Mouse (Mus musculus): ENCODE data around the gene Mrps10. TPM values are rescaled to one million over a fixed set of nuclear protein-coding genes. Genes with fewer than 3 reads are reported as not detected.

Gene Mrps10
- polyA plus RNA-seq, 1 experiment: 71.3 TPM

GRCm38 (mm10) chr17:47384064-47384463 lies 15.4 kb downstream of the Mrps10 start:
- H3K9me3 ChIP-seq (replicated peaks; ENCODE audit: control insufficient read depth, insufficient read depth, low read length, poor library complexity, severe bottlenecking): no peaks in the 10 kb centered on the region
- H3K4me1 ChIP-seq (ENCODE audit: control insufficient read depth, insufficient read depth, low read length): peaks cover 1% of the 10 kb centered on the region
- TF ChIP-seq CTCF (IDR thresholded peaks at IDR 0.05; ENCODE audit: low read depth, low read length) (peak; percentile 46), POLR2A (IDR thresholded peaks at IDR 0.05; ENCODE audit: insufficient read depth, low read length) (no peak)
- H3K27me3 ChIP-seq (ENCODE audit: control insufficient read depth, insufficient read depth, low read length, poor library complexity, severe bottlenecking): no peaks in the 10 kb centered on the region
- no peak overlapping the region for H3K27ac ChIP-seq (ENCODE audit: insufficient read depth, low read length)
- H3K36me3 ChIP-seq (ENCODE audit: control insufficient read depth, insufficient read depth, low read length, poor library complexity, severe bottlenecking): 0 out of 2 replicates have a peak, but pooled peaks cover 3% of the 10 kb centered on the region
- no peak overlapping the region for H3K9ac ChIP-seq (ENCODE audit: low read depth, poor library complexity, severe bottlenecking)
- H3K4me3 ChIP-seq (ENCODE audit: low read depth, low read length): no peak overlapping the region

DNA sequence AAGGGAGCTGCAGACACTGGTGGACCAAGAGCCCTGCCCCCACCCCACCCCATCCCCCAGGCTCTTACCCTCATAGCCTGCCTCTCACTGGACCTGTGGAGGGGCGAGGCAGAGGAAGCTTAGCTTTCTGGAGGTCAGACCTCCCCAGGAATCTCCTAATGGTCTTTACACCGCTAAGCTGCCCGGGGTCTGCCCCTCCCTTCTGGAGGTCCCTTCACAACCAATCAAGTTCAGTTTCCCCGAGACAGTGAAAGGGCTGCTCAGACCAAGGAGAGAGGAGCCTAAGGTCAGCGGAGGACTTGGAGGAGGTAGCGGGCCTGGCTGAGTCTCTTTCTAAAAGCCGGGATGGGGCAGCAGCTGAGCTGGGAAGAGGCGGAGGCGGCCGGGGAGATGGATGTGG lies 16.5 kb downstream of the Mrps10 start, which contains the start of gene Guca1b:
Gene Guca1b (plus strand): TSS at position 249 of the 400 bp plus-strand sequence.
- Histone ChIP-seq H3K9ac (ENCODE audit: low read depth, poor library complexity, severe bottlenecking) (no peak within 1 kb of the TSS), H3K9me3 (replicated peaks; ENCODE audit: control insufficient read depth, insufficient read depth, low read length, poor library complexity, severe bottlenecking) (no peaks in the 10 kb centered on the region), H3K4me1 (ENCODE audit: control insufficient read depth, insufficient read depth, low read length) (peaks cover 1% of the 10 kb centered on the region), H3K4me3 (ENCODE audit: low read depth, low read length) (peak within 1 kb of the TSS; percentile 10; the same call in 1 of the 2 replicates), H3K36me3 (ENCODE audit: control insufficient read depth, insufficient read depth, low read length, poor library complexity, severe bottlenecking) (no peaks in the 10 kb centered on the region), H3K27ac (ENCODE audit: insufficient read depth, low read length) (no peak within 1 kb of the TSS), H3K27me3 (ENCODE audit: control insufficient read depth, insufficient read depth, low read length, poor library complexity, severe bottlenecking) (no peaks in the 10 kb centered on the region)
- TF ChIP-seq EP300 (IDR thresholded peaks at IDR 0.05; ENCODE audit: insufficient read depth, low read depth, low read length) (no peak), CTCF (IDR thresholded peaks at IDR 0.05; ENCODE audit: low read depth, low read length) (no peak), POLR2A (IDR thresholded peaks at IDR 0.05; ENCODE audit: insufficient read depth, low read length) (no peak)

DNA sequence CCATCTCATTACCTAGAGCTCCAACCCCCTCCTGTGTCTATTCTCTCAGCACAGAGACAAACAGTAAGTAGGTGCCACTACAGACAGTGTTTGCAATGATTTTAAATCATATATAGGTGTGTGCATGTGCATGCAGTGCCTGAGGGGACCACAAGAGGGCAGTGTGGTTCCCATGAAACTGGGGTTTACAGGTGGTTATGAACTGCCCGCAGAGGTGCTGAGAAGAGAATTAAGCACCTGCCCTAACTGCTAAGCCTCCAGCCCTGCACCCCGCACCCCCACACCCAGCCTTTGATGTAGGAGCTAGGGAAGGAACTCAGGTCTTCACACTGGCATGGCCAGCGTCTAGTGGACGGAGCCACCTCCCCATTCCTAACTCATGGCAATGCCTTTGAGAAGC lies 18.0 kb downstream of the Mrps10 start:
- no peak for TF ChIP-seq POLR2A (IDR thresholded peaks at IDR 0.05; ENCODE audit: insufficient read depth, low read length)
- TF ChIP-seq CTCF (IDR thresholded peaks at IDR 0.05; ENCODE audit: low read depth, low read length): peak; percentile 89
- no peak for TF ChIP-seq EP300 (IDR thresholded peaks at IDR 0.05; ENCODE audit: insufficient read depth, low read depth, low read length)
- Histone ChIP-seq H3K27ac (ENCODE audit: insufficient read depth, low read length) (no peak overlapping the region), H3K9ac (ENCODE audit: low read depth, poor library complexity, severe bottlenecking) (no peak overlapping the region), H3K27me3 (ENCODE audit: control insufficient read depth, insufficient read depth, low read length, poor library complexity, severe bottlenecking) (no peaks in the 10 kb centered on the region), H3K36me3 (ENCODE audit: control insufficient read depth, insufficient read depth, low read length, poor library complexity, severe bottlenecking) (no peaks in the 10 kb centered on the region), H3K4me1 (ENCODE audit: control insufficient read depth, insufficient read depth, low read length) (peaks cover 1% of the 10 kb centered on the region), H3K4me3 (ENCODE audit: low read depth, low read length) (no peak overlapping the region), H3K9me3 (replicated peaks; ENCODE audit: control insufficient read depth, insufficient read depth, low read length, poor library complexity, severe bottlenecking) (no peaks in the 10 kb centered on the region)

DNA sequence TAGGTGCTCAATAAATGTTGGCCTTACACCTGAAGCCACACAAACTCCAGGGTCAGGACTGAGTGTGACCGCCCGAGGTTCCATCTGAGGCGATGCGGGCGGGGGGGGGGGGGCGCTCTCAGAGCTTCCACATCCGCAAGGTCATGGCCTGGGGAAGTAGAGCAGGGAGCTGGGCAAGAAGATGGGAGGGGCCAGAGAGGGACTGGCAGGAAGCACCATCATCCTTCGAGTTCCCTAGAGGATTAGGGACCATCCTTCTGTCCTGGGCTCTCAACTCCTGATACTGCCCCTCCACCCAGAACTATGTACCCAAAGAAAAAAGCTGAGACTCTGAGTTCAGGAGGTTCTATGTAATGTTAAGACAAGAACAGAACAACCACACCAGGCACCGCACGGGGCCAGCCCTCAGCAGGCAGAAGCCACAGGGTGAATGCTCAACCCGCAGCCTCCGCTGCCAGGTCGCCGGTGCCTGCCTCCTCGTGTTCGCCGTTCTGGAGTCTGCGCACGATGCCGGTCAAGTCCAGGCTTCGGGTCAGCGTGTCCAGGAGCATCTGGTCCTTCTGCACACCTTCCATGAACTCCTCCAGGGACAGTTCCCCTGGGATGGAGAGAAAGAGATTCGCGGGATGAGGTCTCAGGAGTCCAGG lies 25.7 kb downstream of the Mrps10 start:
- no peak overlapping the region for H3K27ac ChIP-seq (ENCODE audit: insufficient read depth, low read length)
- H3K4me1 ChIP-seq (ENCODE audit: control insufficient read depth, insufficient read depth, low read length): no peaks in the 10 kb centered on the region
- H3K9me3 ChIP-seq (replicated peaks; ENCODE audit: control insufficient read depth, insufficient read depth, low read length, poor library complexity, severe bottlenecking): no peaks in the 10 kb centered on the region
- H3K36me3 ChIP-seq (ENCODE audit: control insufficient read depth, insufficient read depth, low read length, poor library complexity, severe bottlenecking): no peaks in the 10 kb centered on the region
- no peak overlapping the region for H3K4me3 ChIP-seq (ENCODE audit: low read depth, low read length)
- TF ChIP-seq EP300 (IDR thresholded peaks at IDR 0.05; ENCODE audit: insufficient read depth, low read depth, low read length) (no peak), CTCF (IDR thresholded peaks at IDR 0.05; ENCODE audit: low read depth, low read length) (no peak), POLR2A (IDR thresholded peaks at IDR 0.05; ENCODE audit: insufficient read depth, low read length) (no peak)
- H3K27me3 ChIP-seq (ENCODE audit: control insufficient read depth, insufficient read depth, low read length, poor library complexity, severe bottlenecking): no peaks in the 10 kb centered on the region
- no peak overlapping the region for H3K9ac ChIP-seq (ENCODE audit: low read depth, poor library complexity, severe bottlenecking)

DNA sequence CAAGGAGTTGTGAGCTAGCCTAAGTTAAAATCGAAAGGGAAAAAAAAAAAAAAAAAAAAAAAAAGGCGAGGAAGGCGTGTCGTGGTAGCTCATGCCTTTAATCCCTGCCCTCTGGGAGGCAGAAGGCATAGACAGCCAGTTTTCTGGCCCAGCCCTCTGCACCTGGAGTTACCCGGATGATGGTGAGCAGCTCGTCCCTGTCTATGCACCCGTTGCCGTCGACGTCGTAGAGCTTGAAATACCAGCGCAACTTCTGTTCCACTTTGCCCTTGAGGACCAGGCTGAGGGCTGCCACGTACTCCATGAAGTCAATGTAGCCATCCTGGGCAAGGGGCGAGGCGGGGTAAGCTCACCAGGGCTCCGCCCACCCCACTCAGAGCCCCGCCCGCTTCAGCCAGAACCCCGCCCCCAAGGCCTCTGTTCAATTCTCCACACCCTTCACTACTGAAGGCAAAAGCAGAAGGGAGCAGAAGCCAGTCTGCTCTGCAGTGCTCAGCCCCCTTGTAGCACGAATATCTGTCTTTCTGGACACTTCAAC lies 26.8 kb downstream of the Mrps10 start:
- H3K9me3 ChIP-seq (replicated peaks; ENCODE audit: control insufficient read depth, insufficient read depth, low read length, poor library complexity, severe bottlenecking): no peaks in the 10 kb centered on the region
- H3K27ac ChIP-seq (ENCODE audit: insufficient read depth, low read length): no peak overlapping the region
- H3K4me1 ChIP-seq (ENCODE audit: control insufficient read depth, insufficient read depth, low read length): no peaks in the 10 kb centered on the region
- H3K36me3 ChIP-seq (ENCODE audit: control insufficient read depth, insufficient read depth, low read length, poor library complexity, severe bottlenecking): no peaks in the 10 kb centered on the region
- peak overlapping the region; percentile 47 for H3K4me3 ChIP-seq (ENCODE audit: low read depth, low read length)
- TF ChIP-seq EP300 (IDR thresholded peaks at IDR 0.05; ENCODE audit: insufficient read depth, low read depth, low read length): no peak
- TF ChIP-seq POLR2A (IDR thresholded peaks at IDR 0.05; ENCODE audit: insufficient read depth, low read length): no peak
- TF ChIP-seq CTCF (IDR thresholded peaks at IDR 0.05; ENCODE audit: low read depth, low read length): no peak
- no peaks in the 10 kb centered on the region for H3K27me3 ChIP-seq (ENCODE audit: control insufficient read depth, insufficient read depth, low read length, poor library complexity, severe bottlenecking)
- no peak overlapping the region for H3K9ac ChIP-seq (ENCODE audit: low read depth, poor library complexity, severe bottlenecking)

DNA sequence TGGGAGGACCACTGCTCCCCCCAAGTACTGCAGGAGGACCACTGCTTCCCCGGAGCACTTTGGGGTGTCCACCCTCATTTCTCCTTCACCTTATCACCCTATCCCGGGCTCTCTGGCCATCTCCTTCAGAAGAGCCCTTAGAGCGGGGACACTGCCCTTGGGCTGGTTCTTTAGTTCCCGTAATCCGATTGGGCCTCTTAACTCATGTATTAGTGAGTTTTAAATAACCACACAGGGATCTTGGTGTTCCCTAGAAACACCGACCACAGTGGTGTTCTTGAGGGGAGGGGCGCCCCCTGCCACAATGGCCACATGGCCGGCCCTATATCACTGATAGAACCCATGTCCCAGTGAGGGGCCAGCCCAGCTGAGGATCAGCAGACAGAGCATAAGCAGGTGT lies 30.4 kb downstream of the Mrps10 start:
- H3K9me3 ChIP-seq (replicated peaks; ENCODE audit: control insufficient read depth, insufficient read depth, low read length, poor library complexity, severe bottlenecking): no peaks in the 10 kb centered on the region
- no peaks in the 10 kb centered on the region for H3K36me3 ChIP-seq (ENCODE audit: control insufficient read depth, insufficient read depth, low read length, poor library complexity, severe bottlenecking)
- H3K4me3 ChIP-seq (ENCODE audit: low read depth, low read length): no peak overlapping the region
- no peak overlapping the region for H3K9ac ChIP-seq (ENCODE audit: low read depth, poor library complexity, severe bottlenecking)
- TF ChIP-seq CTCF (IDR thresholded peaks at IDR 0.05; ENCODE audit: low read depth, low read length) (no peak), POLR2A (IDR thresholded peaks at IDR 0.05; ENCODE audit: insufficient read depth, low read length) (no peak), EP300 (IDR thresholded peaks at IDR 0.05; ENCODE audit: insufficient read depth, low read depth, low read length) (no peak)
- H3K27ac ChIP-seq (ENCODE audit: insufficient read depth, low read length): no peak overlapping the region
- no peaks in the 10 kb centered on the region for H3K27me3 ChIP-seq (ENCODE audit: control insufficient read depth, insufficient read depth, low read length, poor library complexity, severe bottlenecking)
- H3K4me1 ChIP-seq (ENCODE audit: control insufficient read depth, insufficient read depth, low read length): no peaks in the 10 kb centered on the region

Data from ES-Bruce4 (cell line).